Mouse (Mus musculus) heart, postnatal 0 days (tissue): ENCODE results near the gene Ifi202b. TPM values are rescaled to one million over a fixed set of nuclear protein-coding genes. Genes with fewer than 3 reads are reported as not detected.
A peak's percentile ranks its signal among the peaks of the same experiment; 100 is the strongest.
"Not testable (repeated sequence)": the region's sequence is repeated elsewhere in the genome, so short reads cannot be mapped to it uniquely, and the experiment has no call there.

Source experiments
- ATAC-seq: fragments of 200-750 bp; cut with Nextera tagmentation; 2 replicates; pipeline ENCODE4 v1.8.0; 2017; ENCODE audit warnings: low read depth, moderate number of reproducible peaks, moderate library complexity; ENCODE audit not compliant: insufficient read depth
- DNase-seq: peaks from one replicate; pipeline ENCODE4 v3.0.0-alpha.2; 2016; ENCODE audit warnings: low spot score
- H3K27ac ChIP-seq: fragments of 300-500 bp; sonication (generic); 2 replicates; pipeline ENCODE4 v1.5.1; 2014; ENCODE audit warnings: low read depth, mild to moderate bottlenecking
- H3K27me3 ChIP-seq: fragments of 300-500 bp; sonication (generic); 2 replicates; pipeline ENCODE4 v1.6.1; 2014; ENCODE audit warnings: low read length, mixed read lengths; ENCODE audit not compliant: control insufficient read depth, insufficient read depth
- H3K36me3 ChIP-seq: fragments of 300-500 bp; sonication (generic); replicated peaks from 2 replicates; pipeline ENCODE4 v1.6.1; 2014; ENCODE audit warnings: low read length, mixed read lengths; ENCODE audit not compliant: control insufficient read depth, insufficient read depth
- H3K4me1 ChIP-seq: fragments of 300-500 bp; sonication (generic); 2 replicates; pipeline ENCODE4 v1.6.1; 2014; ENCODE audit warnings: antibody characterized with exemption; ENCODE audit not compliant: control insufficient read depth, insufficient read depth
- H3K4me2 ChIP-seq: fragments of 300-500 bp; sonication (generic); 2 replicates; pipeline ENCODE4 v1.6.1; 2014; ENCODE audit warnings: low read depth, mild to moderate bottlenecking, low read length, moderate library complexity
- H3K4me3 ChIP-seq: fragments of 300-500 bp; sonication (generic); 2 replicates; pipeline ENCODE4 v1.5.1; 2014; ENCODE audit warnings: low read depth, low read length
- H3K9ac ChIP-seq: fragments of 300-500 bp; sonication (generic); replicated peaks from 2 replicates; pipeline ENCODE4 v1.6.1; 2014; ENCODE audit warnings: low read depth, low read length, mixed read lengths
- H3K9me3 ChIP-seq: fragments of 300-500 bp; sonication (generic); replicated peaks from 2 replicates; pipeline ENCODE4 v1.6.1; 2016; ENCODE audit warnings: low read length; ENCODE audit not compliant: control insufficient read depth
- CTCF ChIP-seq: IDR thresholded peaks from 2 replicates; pipeline ENCODE4 v1.5.1; 2016; ENCODE audit warnings: antibody characterized with exemption, control low read depth, low read depth
- EP300 ChIP-seq: IDR thresholded peaks from 2 replicates; pipeline ENCODE4 v1.6.1; 2016; ENCODE audit warnings: antibody characterized with exemption, low read depth
- WGBS: fragments of 180-500 bp; shearing (Covaris S2); extraction: QIAGEN DNeasy Blood & Tissue Kit; methylation state at CpG from one replicate; pipeline ENCODE4 v1.1.7; 2014; 5-methylcytosine and 5-hydroxymethylcytosine counted together
- polyA plus RNA-seq: library from polyadenylated mRNA; unstranded; fragments of >200 nt; fragmentation: Nextera tagmentation; extraction: Ambion mirVana; gene quantifications from 2 replicates; pipeline ENCODE4 v1.2.1, GENCODE M21; 2015
- total RNA-seq: library from RNA; depleted of rRNA; stranded (reverse); fragments of >200 nt; gene quantifications from 2 replicates; pipeline ENCODE4 v1.2.3, GENCODE M21; 2014; ENCODE audit warnings: low replicate concordance

Gene Ifi202b
- total and polyA plus RNA-seq, 2 experiments from 2014 or later: not detected

DNA sequence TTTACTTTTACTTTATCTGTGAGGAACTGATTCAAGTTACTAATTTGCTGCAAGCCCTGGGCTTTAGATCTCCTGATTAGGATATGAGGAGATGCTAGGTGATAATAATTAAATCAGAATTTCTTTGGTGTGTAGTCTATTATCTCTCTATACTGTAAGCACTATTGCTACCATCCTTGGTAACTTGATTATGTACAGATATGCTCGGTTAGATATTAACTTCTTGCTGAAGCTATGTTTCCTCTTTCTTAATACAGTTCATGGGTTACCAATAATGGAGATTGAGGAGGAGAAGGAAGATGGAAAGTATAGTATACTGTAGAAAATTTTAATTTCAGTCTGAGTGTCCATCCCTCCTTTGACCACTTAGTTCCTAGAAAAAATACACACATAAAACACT, 29.0 kb downstream of the Ifi202b start:
- Histone ChIP-seq H3K9ac (no peak overlapping the region), H3K27ac (no peak overlapping the region), H3K4me2 (no peak overlapping the region), H3K36me3 (no peaks in the 10 kb centered on the region), H3K4me1 (no peaks in the 10 kb centered on the region), H3K9me3 (no peaks in the 10 kb centered on the region), H3K4me3 (no peak overlapping the region), H3K27me3 (no peaks in the 10 kb centered on the region)
- WGBS: 59% methylated on average over 1 of the region's 1 CpGs
- ATAC-seq (no peak), DNase-seq (no peak)
- no peak for TF ChIP-seq EP300
- TF ChIP-seq CTCF: no peak

DNA sequence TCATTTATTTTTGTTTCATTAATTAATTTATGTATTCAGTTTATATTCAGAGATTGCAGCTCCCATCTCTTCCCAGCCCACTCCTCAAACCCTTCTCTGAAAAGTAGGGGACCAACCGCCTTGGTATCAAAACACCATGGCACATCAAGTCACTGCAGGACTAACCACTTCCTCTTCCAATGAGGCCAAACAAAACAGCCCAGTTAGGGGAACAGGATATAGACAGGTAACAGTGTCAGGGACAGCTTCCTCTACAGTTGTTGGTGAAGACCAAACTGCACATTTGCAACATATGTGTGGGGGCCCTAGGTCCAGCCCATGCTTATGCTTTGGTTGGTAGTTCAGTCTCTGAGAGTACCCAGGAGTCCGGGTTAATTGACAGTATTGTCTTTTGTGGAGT, 33.5 kb downstream of the Ifi202b start:
- WGBS: 69% methylated on average over 2 of the region's 2 CpGs
- H3K4me2 ChIP-seq, ATAC-seq, H3K4me3 ChIP-seq, H3K27me3 ChIP-seq, H3K27ac ChIP-seq, H3K36me3 ChIP-seq, H3K9me3 ChIP-seq, H3K9ac ChIP-seq, DNase-seq, H3K4me1 ChIP-seq: not testable (repeated sequence)

DNA sequence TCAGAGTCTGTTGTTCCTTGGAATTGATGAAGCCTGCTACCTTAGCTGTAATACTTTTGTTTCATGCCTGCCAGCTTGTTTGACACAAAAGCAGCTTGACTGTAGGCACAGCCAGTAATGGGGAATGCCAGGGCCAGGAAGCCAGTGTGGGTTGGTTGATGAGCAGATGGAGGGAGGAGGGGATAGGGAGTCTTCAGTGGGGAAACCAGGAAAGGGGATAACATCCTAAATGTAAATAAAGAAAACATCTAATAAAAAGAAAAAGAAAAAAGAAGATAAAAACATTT, 39.8 kb downstream of the Ifi202b start:
- not testable (repeated sequence) for H3K9ac ChIP-seq, H3K27me3 ChIP-seq, H3K36me3 ChIP-seq, H3K4me1 ChIP-seq, H3K4me2 ChIP-seq, H3K9me3 ChIP-seq, DNase-seq, H3K27ac ChIP-seq, H3K4me3 ChIP-seq, ATAC-seq

DNA sequence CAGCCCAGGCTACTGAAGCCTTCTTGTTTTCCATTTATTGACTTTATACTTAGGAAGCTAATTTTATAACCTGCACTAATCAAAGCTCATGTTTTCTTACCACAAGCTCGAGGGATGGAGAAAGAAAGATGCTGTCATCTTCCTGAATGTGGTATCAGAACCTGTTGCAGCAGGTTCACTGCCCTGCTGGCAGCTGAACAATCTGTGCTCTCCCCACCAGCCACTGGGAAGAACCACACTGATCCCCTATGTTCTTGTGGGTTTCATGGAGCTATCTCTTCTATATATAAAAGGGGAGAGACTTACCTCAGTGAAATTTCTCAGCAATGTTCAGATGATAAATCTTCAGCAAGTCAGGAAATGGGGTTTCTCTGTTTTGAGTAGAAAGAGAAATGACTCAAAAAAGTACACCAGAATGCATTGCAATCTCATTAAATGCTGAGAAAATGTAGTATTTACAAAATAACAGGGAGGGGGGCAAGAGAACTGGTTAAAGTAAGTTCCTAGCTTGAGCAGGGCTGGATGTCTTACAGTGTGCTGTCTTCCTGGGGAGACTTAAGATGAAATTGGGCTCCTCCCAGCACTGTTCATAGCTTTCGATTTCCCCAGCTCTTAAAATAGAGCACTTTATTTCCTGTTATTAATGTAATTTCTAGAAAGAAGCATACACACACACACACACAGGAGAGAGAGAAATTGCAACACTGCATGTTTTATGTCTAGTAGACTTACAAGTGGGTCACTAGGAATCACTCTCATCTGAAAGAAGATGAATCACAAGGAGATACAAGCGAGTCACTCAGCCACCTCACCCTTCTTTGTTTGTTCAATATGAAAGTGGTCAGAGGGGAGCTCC, 40.4 kb downstream of the Ifi202b start, which contains the start of the genes Mndal and Ifi203:
Mndal (minus strand) TSS at position 568 of the 856 bp plus-strand sequence.
Ifi203 (minus strand) TSS at position 749 of the 856 bp plus-strand sequence.
- not testable (repeated sequence) for H3K27ac ChIP-seq, H3K36me3 ChIP-seq

DNA sequence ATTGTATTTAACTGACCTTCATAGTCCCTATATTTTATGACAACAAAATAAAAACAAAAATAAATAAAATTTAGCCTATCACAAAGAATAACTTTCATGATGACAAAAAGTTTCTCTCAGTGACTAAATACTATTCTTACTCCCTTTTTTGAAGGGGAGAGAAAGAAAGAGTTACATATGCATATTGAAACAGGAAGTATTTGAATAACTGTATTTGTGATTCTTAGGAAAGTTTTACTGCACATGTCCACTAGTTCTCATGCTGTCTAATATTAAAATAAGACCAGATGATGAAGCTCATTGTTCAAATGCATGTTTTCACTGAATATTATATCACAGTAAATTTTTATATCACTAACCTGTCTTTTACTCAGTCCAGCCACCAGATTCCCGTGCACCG, 41.0 kb downstream of the Ifi202b start:
- H3K9me3 ChIP-seq, H3K27me3 ChIP-seq, ATAC-seq, H3K4me1 ChIP-seq, H3K27ac ChIP-seq, H3K9ac ChIP-seq, DNase-seq, H3K36me3 ChIP-seq: not testable (repeated sequence)
- WGBS: 87% methylated on average over 2 of the region's 2 CpGs
- Histone ChIP-seq H3K4me2 (peak overlapping the region; percentile 12; the same call in 1 of the 2 replicates), H3K4me3 (peak overlapping the region; percentile 23; the same call in 1 of the 2 replicates)

More for the DNA sequence above, 40.4 kb downstream of the Ifi202b start, which contains the start of the genes Mndal and Ifi203:
- not testable (repeated sequence) for DNase-seq, ATAC-seq, H3K9me3 ChIP-seq, H3K4me1 ChIP-seq, H3K9ac ChIP-seq, H3K27me3 ChIP-seq
- Histone ChIP-seq H3K4me3 (peak within 1 kb of the TSS; percentile 23; the same call in 1 of the 2 replicates), H3K4me2 (peak within 1 kb of the TSS; percentile 12; the same call in 1 of the 2 replicates)
- 52% methylated on average over 3 of the region's 3 CpGs for WGBS

DNA sequence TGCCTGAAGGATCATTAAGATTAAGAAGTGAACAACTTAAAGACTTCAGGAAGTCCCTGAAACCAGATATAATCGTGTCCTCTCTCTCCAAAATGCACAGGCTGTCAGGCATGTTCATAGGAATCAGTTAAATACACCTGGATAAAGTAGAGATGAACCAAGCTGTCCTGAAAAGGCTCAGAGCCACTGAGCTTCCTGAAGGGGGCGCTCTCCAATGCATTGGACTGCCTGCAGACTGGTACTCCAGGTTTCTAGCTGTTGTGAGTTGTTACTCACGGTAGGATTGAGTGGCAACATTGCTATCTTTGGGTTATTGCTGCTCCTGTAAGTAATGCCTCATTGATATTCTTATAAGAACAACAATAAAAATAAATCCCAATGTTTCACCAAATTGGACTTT, 63.3 kb downstream of the Ifi202b start:
- H3K4me1 ChIP-seq, H3K4me3 ChIP-seq, H3K27ac ChIP-seq, H3K4me2 ChIP-seq, H3K27me3 ChIP-seq, H3K9me3 ChIP-seq, DNase-seq, ATAC-seq, H3K36me3 ChIP-seq, H3K9ac ChIP-seq: not testable (repeated sequence)
- 55% methylated on average over 2 of the region's 3 CpGs for WGBS
